Mouse (Mus musculus) heart, adult 18-20 months (tissue): ENCODE measurements around the gene Ube2t. TPM values are rescaled to one million over a fixed set of nuclear protein-coding genes. Genes with fewer than 3 reads are reported as not detected.

ENCODE experiments used
- DNase-seq, 2 experiments: peaks; one replicate each; pipeline ENCODE4 v3.0.0; 2021 to 2022; ENCODE audit warnings: mixed read lengths in 1 of 2
- total RNA-seq, 2 experiments: library from RNA; stranded (reverse); gene quantifications; 2 replicates each; pipeline ENCODE4 v1.2.3; 2021

The Ube2t gene
- total RNA-seq, 2 experiments from 2014 or later, result 6.7 to 8.1 TPM

GRCm38 (mm10) chr1:134995437-134995836 is 33.1 kb downstream of the Ube2t start:
- no peak for DNase-seq

GRCm38 (mm10) chr1:134995954-134996353 is 33.6 kb downstream of the Ube2t start:
- DNase-seq, result peak in 1 of 2 experiments; percentile 19

- no peak for DNase-seq
Observed at GRCm38 (mm10) chr1:134996471-134996870, 34.1 kb downstream of the Ube2t start.

- DNase-seq, result no peak
Observed at GRCm38 (mm10) chr1:134997568-134997967, 35.2 kb downstream of the Ube2t start.

GRCm38 (mm10) chr1:134998231-134998630 is 35.9 kb downstream of the Ube2t start:
- DNase-seq, result no peak

- no peak for DNase-seq
Observed at GRCm38 (mm10) chr1:135000527-135000926, 38.2 kb downstream of the Ube2t start.

GRCm38 (mm10) chr1:135003346-135003745 is 41.0 kb downstream of the Ube2t start:
- DNase-seq, result no peak

- DNase-seq, result peak; percentile 59 to 61
Observed at GRCm38 (mm10) chr1:135005696-135006095, 43.3 kb downstream of the Ube2t start.

GRCm38 (mm10) chr1:135009833-135010232 is 47.5 kb downstream of the Ube2t start:
- peak; percentile 24 to 37 for DNase-seq

- DNase-seq, result no peak
Observed at GRCm38 (mm10) chr1:135011912-135012311, 49.5 kb downstream of the Ube2t start.

GRCm38 (mm10) chr1:135012472-135012871 is 50.1 kb downstream of the Ube2t start:
- no peak for DNase-seq

- peak in 1 of 2 experiments; percentile 17 for DNase-seq
Observed at GRCm38 (mm10) chr1:135014921-135015445, 52.6 kb downstream of the Ube2t start.

- DNase-seq, result peak in 1 of 2 experiments; percentile 17
Observed at GRCm38 (mm10) chr1:135016907-135017655, 54.7 kb downstream of the Ube2t start.

GRCm38 (mm10) chr1:135017656-135018015 is 55.3 kb downstream of the Ube2t start:
- DNase-seq, result peak; percentile 62 to 77

GRCm38 (mm10) chr1:135019087-135019774 is 56.9 kb downstream of the Ube2t start:
- no peak for DNase-seq

- DNase-seq, result no peak
Observed at GRCm38 (mm10) chr1:135019775-135020167, 57.4 kb downstream of the Ube2t start.

- no peak for DNase-seq
Observed at GRCm38 (mm10) chr1:135020281-135020940, 58.0 kb downstream of the Ube2t start.

GRCm38 (mm10) chr1:135020970-135021369 is 58.6 kb downstream of the Ube2t start:
- no peak for DNase-seq

GRCm38 (mm10) chr1:135021936-135022335 is 59.6 kb downstream of the Ube2t start:
- no peak for DNase-seq

- no peak for DNase-seq
Observed at GRCm38 (mm10) chr1:135023583-135023982, 61.2 kb downstream of the Ube2t start.
